Mouse (Mus musculus) neural tube, embryonic 14.5 days (tissue): ENCODE data around the gene Rep15. TPM values are rescaled to one million over a fixed set of nuclear protein-coding genes. Genes with fewer than 3 reads are reported as not detected.

Source experiments
- ATAC-seq: fragments of 200-750 bp; cut with Nextera tagmentation; 2 replicates; pipeline ENCODE4 v1.8.0; 2017; ENCODE audit warnings: low read depth, mild to moderate bottlenecking, moderate TSS enrichment, moderate library complexity
- H3K27ac ChIP-seq: fragments of 300-500 bp; sonication (generic); 2 replicates; pipeline ENCODE4 v1.5.1; 2014; ENCODE audit warnings: low read depth, mild to moderate bottlenecking, control low read depth, low read length, moderate library complexity, mixed read lengths
- H3K27me3 ChIP-seq: fragments of 300-500 bp; sonication (generic); 2 replicates; pipeline ENCODE4 v1.6.1; 2014; ENCODE audit warnings: low read length; ENCODE audit not compliant: control insufficient read depth, insufficient read depth
- H3K36me3 ChIP-seq: fragments of 300-500 bp; sonication (generic); 2 replicates; pipeline ENCODE4 v1.6.1; 2014; ENCODE audit warnings: low read length, mixed read lengths; ENCODE audit not compliant: control insufficient read depth, insufficient read depth
- H3K4me1 ChIP-seq: fragments of 300-500 bp; sonication (generic); 2 replicates; pipeline ENCODE4 v1.6.1; 2014; ENCODE audit warnings: low read length; ENCODE audit not compliant: control insufficient read depth, insufficient read depth
- H3K4me2 ChIP-seq: fragments of 300-500 bp; sonication (generic); 2 replicates; pipeline ENCODE4 v1.6.1; 2014; ENCODE audit warnings: mild to moderate bottlenecking, low read depth, low read length, control low read depth
- H3K4me3 ChIP-seq: fragments of 300-500 bp; sonication (generic); 2 replicates; pipeline ENCODE4 v1.5.1; 2014; ENCODE audit warnings: low read depth, low read length, control low read depth, mixed read lengths
- H3K9ac ChIP-seq: fragments of 300-500 bp; sonication (generic); replicated peaks from 2 replicates; pipeline ENCODE4 v1.6.1; 2014; ENCODE audit warnings: low read depth, mild to moderate bottlenecking, control low read depth, low read length, mixed read lengths
- H3K9me3 ChIP-seq: fragments of 300-500 bp; sonication (generic); 2 replicates; pipeline ENCODE4 v1.6.1; 2016; ENCODE audit warnings: low read length; ENCODE audit not compliant: control insufficient read depth
- WGBS: fragments of 180-500 bp; shearing (Covaris S2); extraction: QIAGEN DNeasy Blood & Tissue Kit; methylation state at CpG from one replicate; pipeline ENCODE4 v1.1.7; 2014; 5-methylcytosine and 5-hydroxymethylcytosine counted together
- polyA plus RNA-seq: library from polyadenylated mRNA; unstranded; fragments of >200 nt; fragmentation: Nextera tagmentation; extraction: Ambion mirVana; gene quantifications from 2 replicates; pipeline ENCODE4 v1.2.1, GENCODE M21; 2014

The Rep15 gene
- polyA plus RNA-seq, result 0.60 and 0.79 TPM in 2 replicates

GRCm38 (mm10) chr6:147032303-147032925 lies at the start of gene Rep15:
Gene Rep15, plus strand, starts transcription at chr6:147032584.
- Histone ChIP-seq H3K27ac (no peak within 1 kb of the TSS), H3K9me3 (no peaks in the 10 kb centered on the region), H3K27me3 (no peaks in the 10 kb centered on the region), H3K36me3 (no peaks in the 10 kb centered on the region), H3K4me3 (no peak within 1 kb of the TSS), H3K4me2 (no peak within 1 kb of the TSS), H3K4me1 (no peaks in the 10 kb centered on the region), H3K9ac (no peak within 1 kb of the TSS)
- WGBS, result 23% methylated on average over 13 of the region's 13 CpGs
- no peak for ATAC-seq

GRCm38 (mm10) chr6:146984569-146984968 lies 47.8 kb upstream of the Rep15 start:
- no peaks in the 10 kb centered on the region for H3K36me3 ChIP-seq
- H3K27ac ChIP-seq, result no peak overlapping the region
- WGBS, result 78% methylated on average over 3 of the region's 3 CpGs
- H3K9me3 ChIP-seq, result no peaks in the 10 kb centered on the region
- H3K9ac ChIP-seq, result no peak overlapping the region
- no peak overlapping the region for H3K4me3 ChIP-seq
- no peaks in the 10 kb centered on the region for H3K27me3 ChIP-seq
- no peaks in the 10 kb centered on the region for H3K4me1 ChIP-seq
- H3K4me2 ChIP-seq, result no peak overlapping the region
- no peak for ATAC-seq

DNA sequence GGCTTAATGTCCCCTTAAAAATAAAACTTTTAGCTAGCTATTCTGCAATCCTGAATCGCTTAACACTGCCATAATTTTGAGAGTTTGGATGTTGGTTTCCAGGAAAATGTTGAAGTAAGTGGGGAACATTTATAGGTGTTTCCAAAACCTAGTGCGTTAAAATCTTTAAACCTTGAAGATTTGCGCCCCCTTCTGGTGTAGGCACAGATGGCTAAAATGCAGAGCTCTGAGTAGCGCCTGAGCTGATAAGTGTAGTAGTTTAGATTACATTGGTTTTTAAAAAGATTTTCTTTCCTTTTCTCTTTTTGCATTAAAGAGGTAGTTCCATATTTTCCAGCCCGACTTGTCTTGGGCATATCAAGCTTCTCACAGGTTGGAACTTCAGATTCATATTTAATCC lies 38.1 kb upstream of the Rep15 start:
- no peaks in the 10 kb centered on the region for H3K27me3 ChIP-seq
- no peak overlapping the region for H3K4me3 ChIP-seq
- no peaks in the 10 kb centered on the region for H3K36me3 ChIP-seq
- no peaks in the 10 kb centered on the region for H3K4me1 ChIP-seq
- no peak overlapping the region for H3K4me2 ChIP-seq
- no peak for ATAC-seq
- no peak overlapping the region for H3K27ac ChIP-seq
- WGBS, result 36% methylated on average over 5 of the region's 5 CpGs
- no peaks in the 10 kb centered on the region for H3K9me3 ChIP-seq
- no peak overlapping the region for H3K9ac ChIP-seq

- no peak overlapping the region for H3K9ac ChIP-seq
- WGBS, result 74% methylated on average over 2 of the region's 2 CpGs
- no peaks in the 10 kb centered on the region for H3K27me3 ChIP-seq
- ATAC-seq, result no peak
- H3K4me2 ChIP-seq, result no peak overlapping the region
- no peaks in the 10 kb centered on the region for H3K9me3 ChIP-seq
- no peaks in the 10 kb centered on the region for H3K4me1 ChIP-seq
- no peak overlapping the region for H3K27ac ChIP-seq
- no peaks in the 10 kb centered on the region for H3K36me3 ChIP-seq
- no peak overlapping the region for H3K4me3 ChIP-seq
Observed at GRCm38 (mm10) chr6:146995391-146995790, 37.0 kb upstream of the Rep15 start.

DNA sequence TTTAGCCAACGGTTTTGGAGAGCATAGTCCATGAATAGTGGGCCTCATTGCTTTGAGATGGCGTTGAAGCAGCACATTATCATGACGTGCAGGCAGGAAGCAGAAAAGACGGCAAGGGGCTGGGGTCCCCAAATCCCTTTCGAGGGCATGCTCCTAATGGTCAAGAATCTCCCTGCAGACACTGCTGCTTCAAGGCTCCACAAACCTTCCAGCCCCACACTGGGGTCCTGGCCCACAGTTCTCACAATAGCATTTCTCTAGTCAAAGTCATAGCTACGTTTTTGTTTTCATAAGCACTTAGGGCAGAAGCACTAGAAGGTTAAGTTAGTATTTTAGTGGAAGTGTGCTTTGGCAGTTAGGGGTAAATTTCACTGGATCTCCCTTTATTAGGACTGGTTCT lies 36.5 kb upstream of the Rep15 start:
- no peak overlapping the region for H3K27ac ChIP-seq
- no peaks in the 10 kb centered on the region for H3K4me1 ChIP-seq
- no peak overlapping the region for H3K9ac ChIP-seq
- WGBS, result 87% methylated on average over 6 of the region's 6 CpGs
- no peak for ATAC-seq
- no peaks in the 10 kb centered on the region for H3K36me3 ChIP-seq
- no peak overlapping the region for H3K4me3 ChIP-seq
- H3K4me2 ChIP-seq, result no peak overlapping the region
- H3K9me3 ChIP-seq, result no peaks in the 10 kb centered on the region
- no peaks in the 10 kb centered on the region for H3K27me3 ChIP-seq

- ATAC-seq, result no peak
- H3K9ac ChIP-seq, result no peak overlapping the region
- WGBS, result 90% methylated on average over 6 of the region's 6 CpGs
Observed at GRCm38 (mm10) chr6:146997006-146997405, 35.4 kb upstream of the Rep15 start.

GRCm38 (mm10) chr6:146998710-146999109 lies 33.7 kb upstream of the Rep15 start:
- no peak overlapping the region for H3K9ac ChIP-seq
- H3K27ac ChIP-seq, result no peak overlapping the region
- H3K4me3 ChIP-seq, result no peak overlapping the region
- no peak for ATAC-seq
- no peaks in the 10 kb centered on the region for H3K9me3 ChIP-seq
- no peaks in the 10 kb centered on the region for H3K36me3 ChIP-seq
- WGBS, result 89% methylated on average over 4 of the region's 4 CpGs
- H3K4me1 ChIP-seq, result no peaks in the 10 kb centered on the region
- H3K27me3 ChIP-seq, result no peaks in the 10 kb centered on the region
- H3K4me2 ChIP-seq, result no peak overlapping the region

More at GRCm38 (mm10) chr6:146997006-146997405, 35.4 kb upstream of the Rep15 start:
- H3K9me3 ChIP-seq, result no peaks in the 10 kb centered on the region
- no peaks in the 10 kb centered on the region for H3K27me3 ChIP-seq
- H3K36me3 ChIP-seq, result no peaks in the 10 kb centered on the region
- H3K4me3 ChIP-seq, result no peak overlapping the region
- no peaks in the 10 kb centered on the region for H3K4me1 ChIP-seq
- H3K4me2 ChIP-seq, result no peak overlapping the region
- H3K27ac ChIP-seq, result no peak overlapping the region

DNA sequence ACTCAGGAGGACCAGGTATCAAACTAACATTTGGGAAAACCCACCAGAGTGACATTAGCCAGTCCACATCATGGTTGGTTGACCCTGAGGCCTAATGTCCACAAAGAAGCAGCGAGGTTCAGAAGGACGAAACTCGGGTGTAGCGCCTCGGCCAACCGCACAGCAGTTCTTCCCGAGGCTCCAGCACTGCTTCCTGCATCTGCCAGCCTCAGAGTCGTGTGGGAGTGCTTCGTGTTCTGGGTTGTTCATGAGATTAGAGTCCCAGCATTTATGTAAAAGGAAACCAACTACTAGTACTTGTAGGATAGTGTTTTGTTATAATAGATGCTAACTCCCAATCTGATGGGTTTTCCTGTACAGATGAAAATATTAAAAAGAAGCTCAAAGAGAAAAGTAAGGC lies 33.1 kb upstream of the Rep15 start:
- Histone ChIP-seq H3K36me3 (no peaks in the 10 kb centered on the region), H3K4me1 (no peaks in the 10 kb centered on the region), H3K9me3 (no peaks in the 10 kb centered on the region), H3K9ac (no peak overlapping the region), H3K27ac (no peak overlapping the region), H3K4me2 (no peak overlapping the region), H3K27me3 (no peaks in the 10 kb centered on the region), H3K4me3 (no peak overlapping the region)
- no peak for ATAC-seq
- 90% methylated on average over 9 of the region's 9 CpGs for WGBS

DNA sequence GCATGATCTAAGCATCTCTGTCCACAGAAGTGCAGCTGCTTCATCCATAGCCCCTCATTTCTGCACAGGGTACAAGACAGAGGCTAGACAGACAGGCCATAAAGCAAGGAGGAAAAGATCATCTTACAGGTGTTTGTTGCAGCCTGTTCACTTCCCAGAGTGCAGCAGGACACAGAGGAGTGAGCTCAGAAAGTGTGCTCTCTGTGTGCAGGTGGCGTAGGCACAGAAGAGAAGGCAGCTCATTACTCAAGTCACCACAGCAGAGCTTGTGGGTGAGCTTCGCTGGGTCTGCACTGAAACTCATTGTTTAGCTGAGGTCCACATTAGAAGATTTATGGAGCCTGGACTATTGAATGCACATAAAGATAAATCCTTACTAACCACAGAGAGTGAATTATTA lies 32.6 kb upstream of the Rep15 start:
- no peaks in the 10 kb centered on the region for H3K27me3 ChIP-seq
- no peaks in the 10 kb centered on the region for H3K36me3 ChIP-seq
- H3K27ac ChIP-seq, result no peak overlapping the region
- H3K9me3 ChIP-seq, result no peaks in the 10 kb centered on the region
- no peak for ATAC-seq
- 18% methylated on average over 2 of the region's 2 CpGs for WGBS
- no peaks in the 10 kb centered on the region for H3K4me1 ChIP-seq
- H3K9ac ChIP-seq, result no peak overlapping the region
- no peak overlapping the region for H3K4me3 ChIP-seq
- no peak overlapping the region for H3K4me2 ChIP-seq
